Mouse (Mus musculus) testis, adult 2 months (tissue): Measurements from ENCODE around the gene Gm5134. TPM values are rescaled to one million over a fixed set of nuclear protein-coding genes. Genes with fewer than 3 reads are reported as not detected.

Experiments used
- H3K27ac ChIP-seq: fragments of 200-500 bp; 2 replicates; pipeline ENCODE4 v1.5.1; 2012; ENCODE audit warnings: low read depth, low read length; ENCODE audit not compliant: control insufficient read depth, insufficient read depth
- H3K27me3 ChIP-seq: fragments of 200-500 bp; 2 replicates; pipeline ENCODE4 v1.6.1; 2012; ENCODE audit warnings: mild to moderate bottlenecking, low read length, moderate library complexity; ENCODE audit not compliant: control insufficient read depth, insufficient read depth
- H3K36me3 ChIP-seq: fragments of 200-500 bp; 2 replicates; pipeline ENCODE4 v1.6.1; 2012; ENCODE audit warnings: mild to moderate bottlenecking, low read length; ENCODE audit not compliant: control insufficient read depth, insufficient read depth
- H3K4me1 ChIP-seq: fragments of 200-500 bp; 2 replicates; pipeline ENCODE4 v1.6.1; 2012; ENCODE audit warnings: low read length; ENCODE audit not compliant: control insufficient read depth, insufficient read depth
- H3K4me3 ChIP-seq: fragments of 200-500 bp; 2 replicates; pipeline ENCODE4 v1.5.1; 2012; ENCODE audit warnings: low read depth, mild to moderate bottlenecking, low read length, moderate library complexity, mixed read lengths; ENCODE audit not compliant: control insufficient read depth
- CTCF ChIP-seq: fragments of 200-500 bp; IDR thresholded peaks from 2 replicates; pipeline ENCODE4 v1.5.1; 2012; ENCODE audit warnings: low read depth, mild to moderate bottlenecking, inconsistent platforms, low read length, moderate library complexity; ENCODE audit not compliant: control insufficient read depth, insufficient read depth, insufficient replicate concordance
- POLR2A ChIP-seq: fragments of 200-500 bp; IDR thresholded peaks from 2 replicates; pipeline ENCODE4 v1.6.1; 2012; ENCODE audit warnings: low read depth, mild to moderate bottlenecking, inconsistent platforms, low read length, moderate library complexity; ENCODE audit not compliant: control insufficient read depth
- polyA plus RNA-seq: library from polyadenylated mRNA; depleted of rRNA; stranded (reverse); fragments of >200 nt; gene quantifications from 2 replicates; pipeline ENCODE4 v1.2.3, GENCODE M21; 2012

Gene Gm5134
- polyA plus RNA-seq, 1 experiment = 22.2 TPM

- TF ChIP-seq POLR2A (no peak), CTCF (no peak)
- Histone ChIP-seq H3K27me3 (no peaks in the 10 kb centered on the region), H3K4me1 (peaks cover 5% of the 10 kb centered on the region), H3K27ac (peak overlapping the region; percentile 70), H3K36me3 (no peaks in the 10 kb centered on the region), H3K4me3 (peak overlapping the region; percentile 87)
These were observed 77.4 kb downstream of the Gm5134 start for GRCm38 (mm10) chr10:76031511-76032401.

- Histone ChIP-seq H3K27me3 (no peaks in the 10 kb centered on the region), H3K27ac (peak within 1 kb of the TSS; percentile 72), H3K4me3 (peak within 1 kb of the TSS; percentile 87), H3K4me1 (peaks cover 5% of the 10 kb centered on the region), H3K36me3 (no peaks in the 10 kb centered on the region)
- TF ChIP-seq CTCF (peak; percentile 33; the same call in 1 of the 2 replicates), POLR2A (peak; percentile 54; the same call in 1 of the 2 replicates)
These were observed 78.2 kb downstream of the Gm5134 start, which contains the start of gene Zfp280b for GRCm38 (mm10) chr10:76032402-76033118. TSS of gene Zfp280b (plus strand) at chr10:76032650.

- TF ChIP-seq POLR2A (no peak), CTCF (no peak)
These were observed 78.8 kb downstream of the Gm5134 start for GRCm38 (mm10) chr10:76033119-76033455.

GRCm38 (mm10) chr10:76034001-76034600, 79.8 kb downstream of the Gm5134 start:
- TF ChIP-seq POLR2A (no peak), CTCF (no peak)
- no peaks in the 10 kb centered on the region for H3K36me3 ChIP-seq

More at GRCm38 (mm10) chr10:76033119-76033455, 78.8 kb downstream of the Gm5134 start:
- Histone ChIP-seq H3K27ac (peak overlapping the region; percentile 72; the same call in 1 of the 2 replicates), H3K4me1 (peaks cover 5% of the 10 kb centered on the region), H3K36me3 (no peaks in the 10 kb centered on the region), H3K27me3 (no peaks in the 10 kb centered on the region), H3K4me3 (peak overlapping the region; percentile 87)

GRCm38 (mm10) chr10:76035277-76035676, 81.0 kb downstream of the Gm5134 start:
- no peak for TF ChIP-seq CTCF
- TF ChIP-seq POLR2A = no peak
- no peaks in the 10 kb centered on the region for H3K36me3 ChIP-seq
- no peak overlapping the region for H3K4me3 ChIP-seq
- H3K27ac ChIP-seq = no peak overlapping the region
- peaks cover 3% of the 10 kb centered on the region for H3K4me1 ChIP-seq
- H3K27me3 ChIP-seq = no peaks in the 10 kb centered on the region

More at GRCm38 (mm10) chr10:76034001-76034600, 79.8 kb downstream of the Gm5134 start:
- Histone ChIP-seq H3K4me1 (peaks cover 3% of the 10 kb centered on the region), H3K27me3 (no peaks in the 10 kb centered on the region), H3K27ac (no peak overlapping the region), H3K4me3 (no peak overlapping the region)

GRCm38 (mm10) chr10:76036962-76037361, 82.6 kb downstream of the Gm5134 start:
- Histone ChIP-seq H3K4me3 (no peak overlapping the region), H3K27me3 (no peaks in the 10 kb centered on the region), H3K4me1 (peaks cover 3% of the 10 kb centered on the region), H3K36me3 (no peaks in the 10 kb centered on the region), H3K27ac (no peak overlapping the region)
- no peak for TF ChIP-seq CTCF
- TF ChIP-seq POLR2A = no peak

- no peaks in the 10 kb centered on the region for H3K36me3 ChIP-seq
- no peaks in the 10 kb centered on the region for H3K27me3 ChIP-seq
- no peak overlapping the region for H3K27ac ChIP-seq
- no peaks in the 10 kb centered on the region for H3K4me1 ChIP-seq
- no peak for TF ChIP-seq POLR2A
- TF ChIP-seq CTCF = no peak
- H3K4me3 ChIP-seq = no peak overlapping the region
These were observed 91.0 kb downstream of the Gm5134 start for GRCm38 (mm10) chr10:76045343-76045742.

GRCm38 (mm10) chr10:76046754-76047153, 92.4 kb downstream of the Gm5134 start:
- no peaks in the 10 kb centered on the region for H3K36me3 ChIP-seq
- H3K27ac ChIP-seq = no peak overlapping the region
- no peaks in the 10 kb centered on the region for H3K27me3 ChIP-seq
- no peak overlapping the region for H3K4me3 ChIP-seq
- no peaks in the 10 kb centered on the region for H3K4me1 ChIP-seq
- TF ChIP-seq POLR2A = no peak
- TF ChIP-seq CTCF = no peak
